Mouse (Mus musculus) left cerebral cortex, adult 8-10 months (tissue): ENCODE results near the gene Cbfa2t3. TPM values are rescaled to one million over a fixed set of nuclear protein-coding genes. Genes with fewer than 3 reads are reported as not detected.

Experiments used
- DNase-seq, 2 experiments: peaks; one replicate each; pipeline ENCODE4 v3.0.0; 2022; ENCODE audit warnings: low spot score in 2 of 2
- total RNA-seq, 4 experiments: library from RNA; stranded (reverse); gene quantifications; 2 replicates each; pipeline ENCODE4 v1.2.4; 2022

Gene Cbfa2t3
- total RNA-seq, 4 experiments from 2014 or later: 21.6 to 26.5 (median 24.1) TPM

- DNase-seq: peak; percentile 75 to 94
Observed at GRCm38 (mm10) chr8:122611295-122612133, 87.4 kb downstream of the Cbfa2t3 start, which contains the start of the genes Galns and Trappc2l. Gene Galns, minus strand, starts transcription at chr8:122611463. Gene Trappc2l, plus strand, starts transcription at chr8:122611640.

DNA sequence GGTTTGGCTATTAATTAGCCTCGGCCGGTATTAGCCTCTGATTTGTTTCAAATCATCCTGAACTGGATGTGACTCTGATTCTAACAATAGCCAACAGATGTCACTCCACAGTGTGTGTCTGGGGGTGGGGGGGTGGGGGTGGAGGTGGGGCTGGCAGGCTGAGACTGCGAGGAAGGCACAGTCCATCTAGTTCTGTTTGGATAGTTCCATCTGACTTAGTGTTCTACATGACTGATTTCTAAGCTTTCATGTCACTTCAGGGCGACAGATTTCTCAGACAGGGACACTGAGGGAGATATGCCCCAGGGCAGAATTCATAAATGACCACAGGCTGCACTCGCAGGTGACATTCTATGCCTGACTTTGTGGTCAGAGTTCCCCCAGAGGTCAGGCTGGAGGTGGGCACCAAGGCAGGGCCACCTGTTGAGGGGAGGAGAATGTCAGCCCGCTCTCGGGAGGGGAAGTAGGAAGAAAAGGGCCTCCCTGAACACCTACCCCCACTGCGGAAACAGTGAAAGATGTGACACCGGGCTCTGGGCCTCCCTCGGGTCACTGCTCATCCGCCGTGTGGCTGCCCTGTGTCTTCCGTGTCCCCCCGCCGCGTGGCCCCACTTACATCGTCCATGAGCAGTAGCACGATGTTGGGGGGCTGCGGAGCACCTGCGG is 88.2 kb downstream of the Cbfa2t3 start:
- DNase-seq: no peak

GRCm38 (mm10) chr8:122610209-122610608 is 88.7 kb downstream of the Cbfa2t3 start:
- DNase-seq: no peak

GRCm38 (mm10) chr8:122606810-122607209 is 92.1 kb downstream of the Cbfa2t3 start:
- no peak for DNase-seq

GRCm38 (mm10) chr8:122605367-122605766 is 93.5 kb downstream of the Cbfa2t3 start:
- no peak for DNase-seq

GRCm38 (mm10) chr8:122604640-122605039 is 94.3 kb downstream of the Cbfa2t3 start:
- no peak for DNase-seq

DNA sequence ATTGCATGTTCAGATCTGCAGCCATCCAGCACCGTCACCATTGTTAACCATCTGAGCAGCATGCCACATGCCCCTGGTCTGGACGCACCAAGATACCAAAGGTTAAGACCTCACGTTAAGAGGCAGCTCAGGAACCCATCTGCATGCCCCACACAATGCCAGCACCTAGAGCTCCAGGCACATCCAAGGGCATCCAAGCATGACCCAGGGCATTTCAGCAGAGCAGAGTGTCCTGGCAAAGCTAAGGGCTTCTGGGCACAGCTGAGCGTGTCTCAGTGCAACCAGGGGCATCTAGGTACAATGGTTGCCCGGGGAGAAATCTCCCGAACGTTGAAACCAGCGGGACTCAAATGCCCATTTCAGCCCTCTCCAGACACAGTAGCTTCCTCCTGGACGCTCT is 98.2 kb downstream of the Cbfa2t3 start:
- no peak for DNase-seq

GRCm38 (mm10) chr8:122596031-122596430 is 102.9 kb downstream of the Cbfa2t3 start:
- no peak for DNase-seq

DNA sequence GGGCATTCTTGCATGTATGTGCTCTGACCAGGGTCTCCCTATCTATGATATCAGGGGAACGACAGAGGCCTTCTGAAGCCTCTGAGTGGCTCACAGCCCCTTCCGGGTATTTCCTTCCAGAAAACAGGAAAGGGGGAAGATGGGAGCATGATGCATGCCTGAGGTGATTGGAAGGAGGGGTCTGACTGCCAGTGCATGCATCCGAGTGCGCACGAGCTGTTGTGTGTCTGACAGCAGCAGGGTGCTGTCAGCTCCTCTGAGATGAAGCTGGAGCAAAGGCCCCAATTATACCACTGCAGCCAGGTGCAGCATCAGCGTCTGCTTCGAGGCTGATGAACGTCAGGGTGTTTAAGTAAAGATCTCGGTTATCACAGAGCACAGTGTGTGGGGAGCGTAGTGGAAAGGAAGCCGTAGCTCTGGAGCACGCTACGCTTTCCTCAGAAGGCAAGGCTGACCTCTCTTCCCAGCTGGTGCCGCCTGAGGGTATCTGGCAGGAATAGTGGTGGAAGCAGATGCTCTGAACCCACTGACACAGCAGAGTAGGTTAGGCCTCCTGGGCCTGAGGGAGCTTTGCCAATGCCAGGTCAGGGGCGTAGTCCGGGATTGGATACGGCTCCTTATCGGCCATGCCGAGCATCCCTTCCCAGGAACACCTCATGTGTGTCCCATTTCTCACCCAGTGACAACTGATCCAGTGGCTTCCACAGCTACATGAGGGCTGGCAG is 105.0 kb downstream of the Cbfa2t3 start:
- DNase-seq: no peak

- DNase-seq: no peak
Observed at GRCm38 (mm10) chr8:122593240-122593639, 105.7 kb downstream of the Cbfa2t3 start.

- DNase-seq: no peak
Observed at GRCm38 (mm10) chr8:122586749-122587148, 112.2 kb downstream of the Cbfa2t3 start.

- DNase-seq: no peak
Observed at GRCm38 (mm10) chr8:122586171-122586570, 112.7 kb downstream of the Cbfa2t3 start.

DNA sequence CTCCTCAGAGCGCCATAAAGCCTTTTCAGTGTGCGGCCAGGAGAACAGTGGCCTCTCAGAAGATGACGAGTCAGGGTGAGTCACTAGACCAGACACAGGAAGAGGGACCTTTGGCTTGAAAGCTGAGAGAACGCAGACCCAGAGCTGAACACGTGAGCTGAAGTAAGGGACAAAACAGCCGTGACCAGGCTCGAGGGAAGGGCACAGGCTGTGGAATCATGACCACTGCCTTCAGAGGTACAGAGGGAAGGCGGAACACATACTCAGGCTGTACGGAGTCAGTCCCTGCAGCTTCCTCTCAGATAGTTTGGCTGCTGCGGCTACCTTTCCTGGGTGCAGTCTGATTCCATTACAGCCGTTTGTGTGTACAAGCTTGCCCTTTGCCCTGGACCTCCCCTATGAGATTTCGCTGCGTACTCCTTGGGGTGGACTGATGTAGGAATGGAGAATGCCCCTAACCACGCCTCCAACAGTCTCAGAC is 113.5 kb downstream of the Cbfa2t3 start:
- no peak for DNase-seq

DNA sequence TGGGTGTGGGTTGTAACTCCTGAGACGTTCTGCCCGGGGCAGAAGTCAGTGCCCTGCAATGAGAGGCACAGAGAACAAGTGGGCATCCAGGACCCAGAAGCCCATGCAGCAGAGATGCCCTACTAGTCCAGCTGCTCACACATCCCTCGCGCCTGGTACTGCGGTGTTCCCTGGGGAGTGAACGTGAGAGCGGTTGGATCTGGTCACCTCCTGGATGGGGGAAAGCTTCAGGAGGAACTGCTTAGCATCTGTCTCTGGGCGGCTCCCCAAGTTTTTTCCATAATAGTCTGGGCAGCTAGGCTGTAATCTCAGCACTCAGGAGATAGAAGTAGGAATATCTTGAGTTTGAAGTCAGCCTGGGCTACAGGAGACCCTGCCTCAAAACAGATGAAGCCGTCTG is 113.9 kb downstream of the Cbfa2t3 start:
- no peak for DNase-seq

- DNase-seq: no peak
Observed at GRCm38 (mm10) chr8:122580926-122581325, 118.0 kb downstream of the Cbfa2t3 start.

DNA sequence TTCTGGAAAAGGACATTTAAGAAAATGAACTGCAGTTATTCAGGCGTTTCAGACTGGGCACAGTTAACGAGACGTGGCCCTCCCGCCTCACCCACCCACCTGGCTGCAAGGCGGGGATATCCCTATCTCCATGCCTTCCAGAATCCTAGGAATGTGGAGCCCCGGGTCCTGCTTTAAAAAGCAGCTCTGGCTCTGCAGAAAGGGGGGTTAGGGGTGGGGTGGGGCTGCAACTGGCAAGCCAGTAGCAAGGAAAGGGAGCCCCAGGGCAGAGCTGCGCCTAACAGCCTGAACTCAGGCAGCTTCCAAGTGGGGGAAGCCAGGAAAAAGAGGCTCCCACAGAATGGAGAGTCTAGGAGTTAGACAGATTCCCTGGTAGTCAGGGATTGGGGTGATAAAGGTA is 119.7 kb downstream of the Cbfa2t3 start:
- no peak for DNase-seq

DNA sequence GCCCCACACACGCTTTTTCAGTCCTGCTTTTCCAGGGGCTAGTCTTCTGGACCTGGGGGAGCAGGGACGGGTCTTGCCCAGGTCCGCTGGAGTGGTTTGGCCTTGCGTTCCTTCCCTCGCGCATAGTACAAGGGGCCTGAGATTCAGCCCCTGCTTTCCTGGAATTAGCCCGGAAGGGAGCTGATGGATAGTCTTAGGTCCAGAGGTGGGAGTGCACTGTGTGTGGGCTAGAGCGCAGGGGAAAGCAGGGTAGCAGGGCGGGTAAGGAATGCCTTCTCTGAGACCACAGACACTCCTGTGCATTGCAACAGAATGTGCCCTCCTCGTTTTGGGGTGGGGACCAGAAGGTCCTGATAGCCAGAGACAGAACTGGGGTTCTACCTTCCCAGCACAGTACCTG is 121.8 kb downstream of the Cbfa2t3 start:
- DNase-seq: no peak

GRCm38 (mm10) chr8:122576648-122577022 is 122.3 kb downstream of the Cbfa2t3 start, which contains the start of gene Aprt:
Gene Aprt, minus strand, starts transcription at chr8:122576909.
- peak; percentile 84 to 94 for DNase-seq

- DNase-seq: no peak
Observed at GRCm38 (mm10) chr8:122575735-122576647, 122.9 kb downstream of the Cbfa2t3 start.

DNA sequence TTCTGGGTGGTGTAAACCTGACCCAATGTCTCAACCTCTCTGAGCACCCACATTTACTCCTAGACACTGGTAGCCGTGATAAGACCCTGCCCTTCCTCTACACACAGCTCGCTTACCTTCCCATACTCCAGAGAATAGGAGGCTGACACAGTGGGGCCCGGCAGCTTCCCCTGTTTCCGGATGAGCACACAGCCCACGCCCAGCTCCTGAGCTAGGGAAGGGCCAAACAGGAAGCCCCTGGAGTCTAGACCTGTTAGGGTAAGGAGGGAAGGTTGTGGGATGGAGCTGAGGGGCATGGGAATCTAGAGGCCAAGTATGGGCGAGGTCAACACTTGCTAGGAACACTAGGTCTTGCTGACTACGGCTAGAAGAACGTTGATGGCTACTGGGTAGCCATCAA is 123.6 kb downstream of the Cbfa2t3 start:
- no peak for DNase-seq
